ENCODE assay signal across 8 mouse cellular contexts in genomic region chr17:64330885-64331284, GRCm38 (mm10). TPM values are rescaled to one million over a fixed set of nuclear protein-coding genes. Genes with fewer than 3 reads are reported as not detected.
DNase-seq lines count a peak whose midpoint lies in the region; ATAC-seq and TF ChIP-seq lines count a peak whose summit lies in the region.

No protein-coding gene starts in this region.

- H3K9me3 ChIP-seq in kidney, embryonic 16.5 days (ENCODE audit: low read length) = no peaks in the 10 kb centered on the region
- no peaks in the 10 kb centered on the region for H3K9me3 ChIP-seq in hindbrain, embryonic 14.5 days (ENCODE audit: control insufficient read depth, low read length)
- H3K9me3 ChIP-seq in midbrain, embryonic 14.5 days (ENCODE audit: control insufficient read depth, low read length) = no peaks in the 10 kb centered on the region

- no peak for DNase-seq in kidney, postnatal 25 days
- no peak for DNase-seq in hindbrain, embryonic 14.5 days (ENCODE audit: low spot score)
- no peak for DNase-seq in midbrain, embryonic 14.5 days
- DNase-seq in thymus, postnatal 10 days (ENCODE audit: low spot score in 2 of 2) = no peak
- no peak for DNase-seq in cerebellum, postnatal 14 days
- DNase-seq in thymus, adult 18-20 months = no peak

- TF ChIP-seq POLR2A in bone marrow macrophage, adult 2 months (IDR thresholded peaks at IDR 0.05; ENCODE audit: borderline replicate concordance, low read depth, low read length) = no peak

- no peaks in the 10 kb centered on the region for H3K27me3 ChIP-seq in kidney, embryonic 16.5 days (ENCODE audit: insufficient read depth, low read length)
- H3K27me3 ChIP-seq in hindbrain, embryonic 14.5 days (ENCODE audit: control insufficient read depth, insufficient read depth, low read length) = no peaks in the 10 kb centered on the region
- H3K27me3 ChIP-seq in midbrain, embryonic 14.5 days (ENCODE audit: control insufficient read depth, insufficient read depth, low read length) = no peaks in the 10 kb centered on the region

- H3K27ac ChIP-seq in kidney, embryonic 16.5 days (ENCODE audit: low read length) = peak overlapping the region; percentile 99
- H3K27ac ChIP-seq in bone marrow macrophage, adult 2 months (ENCODE audit: insufficient read depth, low read depth, low read length) = no peak overlapping the region
- peak overlapping the region; percentile 99 for H3K27ac ChIP-seq in hindbrain, embryonic 14.5 days
- H3K27ac ChIP-seq in midbrain, embryonic 14.5 days (replicated peaks; ENCODE audit: low read depth, low read length) = peak overlapping the region; percentile 98

- 16% methylated on average over 8 of the region's 8 CpGs for WGBS in kidney, embryonic 16.5 days
- 24% methylated on average over 8 of the region's 8 CpGs for WGBS in hindbrain, embryonic 14.5 days
- WGBS in midbrain, embryonic 14.5 days = 20% methylated on average over 8 of the region's 8 CpGs

- no peak for ATAC-seq in kidney, embryonic 16.5 days (ENCODE audit: low FRiP score, low TSS enrichment)
- no peak for ATAC-seq in hindbrain, embryonic 14.5 days (ENCODE audit: low FRiP score)
- no peak for ATAC-seq in midbrain, embryonic 14.5 days (ENCODE audit: low FRiP score, low TSS enrichment)

- TF ChIP-seq CTCF in bone marrow macrophage, adult 2 months (IDR thresholded peaks at IDR 0.05; ENCODE audit: low read depth, low read length) = no peak

- H3K36me3 ChIP-seq in kidney, embryonic 16.5 days (ENCODE audit: insufficient read depth, low read length) = 0 out of 2 replicates have a peak, but pooled peaks cover 3% of the 10 kb centered on the region
- peaks cover 6% of the 10 kb centered on the region; the same call in 1 of the 2 replicates for H3K36me3 ChIP-seq in hindbrain, embryonic 14.5 days (replicated peaks; ENCODE audit: control insufficient read depth, insufficient read depth)
- no peaks in the 10 kb centered on the region for H3K36me3 ChIP-seq in midbrain, embryonic 14.5 days (ENCODE audit: control insufficient read depth, insufficient read depth, low read length)

- H3K4me3 ChIP-seq in kidney, embryonic 16.5 days (ENCODE audit: low read length) = peak overlapping the region; percentile 98
- peak overlapping the region; percentile 100 for H3K4me3 ChIP-seq in bone marrow macrophage, adult 2 months (ENCODE audit: insufficient read depth, low read length)
- peak overlapping the region; percentile 99 for H3K4me3 ChIP-seq in hindbrain, embryonic 14.5 days (replicated peaks; ENCODE audit: low read length)
- peak overlapping the region; percentile 99 for H3K4me3 ChIP-seq in midbrain, embryonic 14.5 days (replicated peaks; ENCODE audit: low read depth, low read length)

- H3K4me1 ChIP-seq in kidney, embryonic 16.5 days (ENCODE audit: insufficient read depth, low read length) = peaks cover 7% of the 10 kb centered on the region
- H3K4me1 ChIP-seq in bone marrow macrophage, adult 2 months (ENCODE audit: control insufficient read depth, insufficient read depth, low read length) = peaks cover 2% of the 10 kb centered on the region
- peaks cover 17% of the 10 kb centered on the region for H3K4me1 ChIP-seq in hindbrain, embryonic 14.5 days (replicated peaks; ENCODE audit: control insufficient read depth, insufficient read depth, low read length)
- peaks cover 14% of the 10 kb centered on the region for H3K4me1 ChIP-seq in midbrain, embryonic 14.5 days (ENCODE audit: control insufficient read depth, insufficient read depth, low read length)

- peak overlapping the region; percentile 98 for H3K9ac ChIP-seq in kidney, embryonic 16.5 days (replicated peaks; ENCODE audit: low read length)
- peak overlapping the region; percentile 99 for H3K9ac ChIP-seq in hindbrain, embryonic 14.5 days
- H3K9ac ChIP-seq in midbrain, embryonic 14.5 days (replicated peaks; ENCODE audit: low read length) = peak overlapping the region; percentile 99

- H3K4me2 ChIP-seq in kidney, embryonic 16.5 days (replicated peaks; ENCODE audit: low read depth, low read length) = peak overlapping the region; percentile 60
- H3K4me2 ChIP-seq in hindbrain, embryonic 14.5 days (replicated peaks) = peak overlapping the region; percentile 54
- peak overlapping the region; percentile 61 for H3K4me2 ChIP-seq in midbrain, embryonic 14.5 days (ENCODE audit: low read length)

RNA-seq across cellular contexts. Expression of gene Pja2, which starts 0.8 kb away (rescaled TPM):
- 68.8 and 72.0 TPM in 2 replicates for polyA plus RNA-seq in kidney, embryonic 16.5 days (2015; fragmentation: Nextera tagmentation; extraction: Ambion mirVana)
- 31.3 and 33.2 TPM in 2 replicates for polyA plus RNA-seq in bone marrow macrophage, adult 2 months (2012; ENCODE audit: insufficient read depth, insufficient read length, missing spikeins)
- polyA plus RNA-seq in hindbrain, embryonic 14.5 days (2014; fragmentation: Nextera tagmentation; extraction: Ambion mirVana) = 219 and 246 TPM in 2 replicates
- 172 and 195 TPM in 2 replicates for polyA plus RNA-seq in midbrain, embryonic 14.5 days (2014; fragmentation: Nextera tagmentation; extraction: Ambion mirVana)
